Mouse (Mus musculus) CH12.LX (cell line): ENCODE data around the gene Macrod1.

ENCODE experiments used
- CHD2 ChIP-seq: IDR thresholded peaks from 2 replicates; pipeline ENCODE4 v1.6.1; 2011; ENCODE audit warnings: low read length, improper control_type of control experiment
- CTCF ChIP-seq, 2 experiments: IDR thresholded peaks in 1 of 2; conservative IDR thresholded peaks in 1 of 2; 2 replicates each; pipeline ENCODE4 v1.5.1; 2011 to 2012; ENCODE audit warnings: low read depth in 2 of 2, low read length in 2 of 2, improper control_type of control experiment in 1 of 2, inconsistent platforms in 1 of 2, mild to moderate bottlenecking in 1 of 2, moderate library complexity in 1 of 2
- EP300 ChIP-seq: IDR thresholded peaks from 2 replicates; pipeline ENCODE4 v1.6.1; 2011; ENCODE audit warnings: low read length, improper control_type of control experiment
- ETS1 ChIP-seq: conservative IDR thresholded peaks from 2 replicates; pipeline ENCODE4 v1.6.1; 2012; ENCODE audit warnings: low read depth, mild to moderate bottlenecking, inconsistent platforms, low read length, improper control_type of control experiment, moderate library complexity
- MAFK ChIP-seq: IDR thresholded peaks from 2 replicates; pipeline ENCODE4 v1.6.1; 2011; ENCODE audit warnings: low read length, improper control_type of control experiment; ENCODE audit not compliant: insufficient replicate concordance
- MAX ChIP-seq: IDR thresholded peaks from 2 replicates; pipeline ENCODE4 v1.6.1; 2011; ENCODE audit warnings: low read length, improper control_type of control experiment
- MAZ ChIP-seq: IDR thresholded peaks from 2 replicates; pipeline ENCODE4 v1.6.1; 2012; ENCODE audit warnings: low read depth, mild to moderate bottlenecking, inconsistent platforms, low read length, improper control_type of control experiment, moderate library complexity
- POLR2A ChIP-seq: IDR thresholded peaks from 2 replicates; pipeline ENCODE4 v1.6.1; 2011; ENCODE audit warnings: low read depth, mild to moderate bottlenecking, improper control_type of control experiment, low read length
- RAD21 ChIP-seq: IDR thresholded peaks from 2 replicates; pipeline ENCODE4 v1.6.1; 2011; ENCODE audit warnings: low read depth, mild to moderate bottlenecking, low read length, improper control_type of control experiment, moderate library complexity
- TCF12 ChIP-seq: IDR thresholded peaks from 2 replicates; pipeline ENCODE4 v1.6.1; 2014; ENCODE audit warnings: low read depth, mild to moderate bottlenecking, inconsistent platforms, low read length, improper control_type of control experiment
- USF1 ChIP-seq: IDR thresholded peaks from 2 replicates; pipeline ENCODE4 v1.6.1; 2014; ENCODE audit warnings: low read depth, mild to moderate bottlenecking, inconsistent platforms, low read length, improper control_type of control experiment
- ZMIZ1 ChIP-seq: IDR thresholded peaks from 2 replicates; pipeline ENCODE4 v1.6.1; 2012; ENCODE audit warnings: low read depth, mild to moderate bottlenecking, inconsistent platforms, low read length, improper control_type of control experiment

GRCm38 (mm10) chr19:7185715-7186291 lies 129.2 kb downstream of the Macrod1 start:
- TF ChIP-seq CTCF (conservative IDR thresholded peaks at IDR 0.05 in 1 of 2, IDR thresholded peaks at IDR 0.05 in 1 of 2; ENCODE audit: low read depth in 2 of 2, low read length in 2 of 2) = no peak
- no peak for TF ChIP-seq ZMIZ1
- no peak for TF ChIP-seq MAZ
- no peak for TF ChIP-seq RAD21
- TF ChIP-seq CHD2 = no peak
- no peak for TF ChIP-seq EP300
- no peak for TF ChIP-seq USF1
- TF ChIP-seq POLR2A = no peak
- no peak for TF ChIP-seq MAX
- TF ChIP-seq TCF12 = no peak
- TF ChIP-seq MAFK = no peak
- no peak for TF ChIP-seq ETS1
